Mouse (Mus musculus) G1E (cell line): ENCODE measurements around the gene Ifna16. TPM values are rescaled to one million over a fixed set of nuclear protein-coding genes. Genes with fewer than 3 reads are reported as not detected.

ENCODE experiments used
- ATAC-seq: 2 replicates; pipeline ENCODE4 v1.8.0; 2016; ENCODE audit warnings: mild to moderate bottlenecking; ENCODE audit not compliant: insufficient number of reproducible peaks, poor library complexity, low FRiP score, severe bottlenecking; ENCODE audit errors: extremely low read depth
- DNase-seq: peaks from one replicate; pipeline ENCODE4 v3.0.0; 2012; ENCODE audit warnings: low spot score
- H3K27me3 ChIP-seq: 2 replicates; pipeline ENCODE4 v1.6.1; 2012; ENCODE audit warnings: mild to moderate bottlenecking, low read length, inconsistent platforms; ENCODE audit not compliant: insufficient read depth
- H3K36me3 ChIP-seq: replicated peaks from 2 replicates; pipeline ENCODE3; 2012; ENCODE audit warnings: mild to moderate bottlenecking, inconsistent platforms
- H3K4me1 ChIP-seq: 2 replicates; pipeline ENCODE4 v1.6.1; 2012; ENCODE audit warnings: low read depth, low read length, inconsistent platforms, mixed read lengths; ENCODE audit not compliant: insufficient read depth
- H3K4me3 ChIP-seq: 2 replicates; pipeline ENCODE4 v1.5.1; 2012; ENCODE audit warnings: low read depth, mild to moderate bottlenecking, inconsistent platforms, low read length, moderate library complexity, mixed read lengths
- H3K9me3 ChIP-seq: replicated peaks from 2 replicates; pipeline ENCODE4 v1.6.1; 2012; ENCODE audit warnings: inconsistent platforms
- CTCF ChIP-seq: IDR thresholded peaks from 2 replicates; pipeline ENCODE4 v1.5.1; 2012; ENCODE audit warnings: low read depth, low read length, inconsistent platforms, mixed read lengths
- GATA1 ChIP-seq: IDR thresholded peaks from 2 replicates; pipeline ENCODE4 v1.6.1; 2012; ENCODE audit warnings: borderline replicate concordance, low read length, inconsistent platforms, mixed read lengths
- GATA2 ChIP-seq: IDR thresholded peaks from 2 replicates; pipeline ENCODE4 v1.6.1; 2012; ENCODE audit warnings: low read depth, low read length, inconsistent platforms, borderline replicate concordance
- POLR2AphosphoS5 ChIP-seq: IDR thresholded peaks from 2 replicates; pipeline ENCODE4 v1.6.1; 2012; ENCODE audit warnings: low read depth, low read length, inconsistent platforms; ENCODE audit not compliant: insufficient replicate concordance
- TAL1 ChIP-seq: conservative IDR thresholded peaks from 2 replicates; pipeline ENCODE4 v1.6.1; 2012; ENCODE audit warnings: low read depth, low read length, inconsistent platforms, mixed read lengths
- polyA plus RNA-seq: library from polyadenylated mRNA; stranded (reverse); fragments of >175 nt; gene quantifications from 2 replicates; pipeline ENCODE4 v1.2.3, GENCODE M21; 2012
- total RNA-seq, 2 experiments: library from RNA; stranded (forward) in 1 of 2; stranded (reverse) in 1 of 2; fragments of 200-1000 nt in 1 of 2; fragments of >200 nt in 1 of 2; fragmentation: Nextera tagmentation in 1 of 2; gene quantifications; 2 replicates each; pipeline ENCODE4 v1.2.3; 2014 to 2017

The Ifna16 gene
- total and polyA plus RNA-seq, 3 experiments = not detected

DNA sequence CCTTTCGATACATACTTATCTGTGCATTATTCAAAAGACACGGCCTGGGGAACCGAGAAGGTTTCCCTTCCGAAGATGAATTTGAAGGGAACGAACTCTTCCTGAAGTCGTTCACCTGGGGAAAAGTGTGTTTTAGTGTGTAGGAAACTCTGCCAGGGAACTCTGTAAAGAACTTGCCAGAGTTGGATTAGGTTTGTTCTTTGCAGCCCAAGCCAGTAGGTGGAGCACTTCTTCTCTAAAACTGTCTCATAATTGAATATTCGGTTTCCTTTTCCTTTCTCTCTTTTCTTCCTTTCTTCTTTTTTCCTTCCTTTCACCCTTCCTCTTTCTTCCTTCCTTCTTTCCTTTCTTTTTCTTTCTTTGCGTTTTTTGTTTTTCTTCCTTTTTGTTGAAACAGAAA, 3.6 kb upstream of the Ifna16 start:
- no peak for DNase-seq
- Histone ChIP-seq H3K36me3 (no peaks in the 10 kb centered on the region), H3K4me3 (no peak overlapping the region), H3K4me1 (no peaks in the 10 kb centered on the region), H3K9me3 (no peaks in the 10 kb centered on the region), H3K27me3 (no peaks in the 10 kb centered on the region)
- ATAC-seq = no peak
- TF ChIP-seq GATA1 (no peak), GATA2 (no peak), POLR2AphosphoS5 (no peak), TAL1 (no peak), CTCF (no peak)

DNA sequence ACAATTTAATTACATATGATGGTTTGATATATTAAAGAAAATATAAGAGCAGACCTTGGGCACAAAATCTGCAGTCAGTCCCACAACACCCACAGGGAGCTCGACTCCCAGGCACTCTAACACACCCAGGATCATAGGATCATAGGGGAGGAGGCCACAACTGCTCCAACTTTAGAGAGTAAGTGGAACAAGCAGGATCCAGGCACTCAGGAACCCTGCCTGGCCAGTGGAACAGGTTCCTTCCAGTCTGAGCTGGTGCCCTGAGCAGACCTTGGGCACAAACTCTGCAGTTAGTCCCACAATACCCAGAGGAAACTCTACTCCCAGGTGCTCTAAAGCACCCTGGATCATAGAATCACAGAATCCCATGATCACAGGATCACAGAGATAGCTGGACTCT, 21.3 kb downstream of the Ifna16 start:
- Histone ChIP-seq H3K36me3 (no peaks in the 10 kb centered on the region), H3K27me3 (no peaks in the 10 kb centered on the region), H3K9me3 (no peaks in the 10 kb centered on the region), H3K4me3 (no peak overlapping the region), H3K4me1 (no peaks in the 10 kb centered on the region)
- DNase-seq (no peak), ATAC-seq (no peak)
- no peak for TF ChIP-seq TAL1
- no peak for TF ChIP-seq CTCF
- TF ChIP-seq POLR2AphosphoS5 = no peak
- TF ChIP-seq GATA1 = no peak
- no peak for TF ChIP-seq GATA2

DNA sequence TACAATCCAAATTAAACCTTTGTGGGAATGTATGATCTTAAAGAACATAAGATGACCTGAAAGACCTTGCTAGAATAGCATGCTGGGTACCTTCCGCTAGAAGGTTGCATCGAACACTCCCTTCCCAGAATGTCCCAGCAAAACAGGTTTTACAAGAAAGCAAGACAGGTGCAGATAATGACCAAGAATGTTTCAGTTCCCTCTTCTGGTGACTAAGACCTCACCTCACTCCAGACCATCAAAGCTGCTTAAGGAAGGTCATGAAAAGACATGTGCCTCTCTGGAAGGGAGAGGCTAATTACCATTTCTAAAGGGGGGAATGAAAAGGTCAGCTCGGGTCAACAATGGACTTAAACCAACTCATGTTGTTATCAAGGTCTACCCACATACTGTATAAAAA, 23.1 kb downstream of the Ifna16 start:
- no peak overlapping the region for H3K4me3 ChIP-seq
- no peaks in the 10 kb centered on the region for H3K36me3 ChIP-seq
- ATAC-seq (no peak), DNase-seq (no peak)
- H3K9me3 ChIP-seq = no peaks in the 10 kb centered on the region
- no peaks in the 10 kb centered on the region for H3K4me1 ChIP-seq
- no peak for TF ChIP-seq GATA1
- TF ChIP-seq POLR2AphosphoS5 = no peak
- no peak for TF ChIP-seq TAL1
- TF ChIP-seq GATA2 = no peak
- no peak for TF ChIP-seq CTCF
- no peaks in the 10 kb centered on the region for H3K27me3 ChIP-seq

DNA sequence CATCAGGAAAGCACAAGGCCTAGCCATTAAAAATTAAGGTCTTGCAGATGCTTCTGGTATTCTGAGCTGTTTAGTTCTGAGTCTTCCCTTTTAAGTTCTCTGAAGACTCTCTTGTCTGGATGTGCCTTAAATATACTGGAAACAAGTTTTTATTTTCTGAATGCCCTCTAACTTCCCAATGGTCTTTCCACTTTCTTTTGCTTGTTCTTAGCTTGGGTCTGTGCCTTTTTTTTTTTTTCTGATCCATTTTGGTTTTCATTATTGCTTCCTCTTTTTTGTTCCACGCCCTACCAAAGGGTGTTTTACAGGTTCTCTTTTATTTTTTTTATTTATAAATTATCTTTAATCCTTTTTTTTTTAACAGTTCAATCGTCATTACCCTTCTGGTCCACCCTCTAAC, 32.4 kb downstream of the Ifna16 start, which contains the start of gene Ifna13:
Gene Ifna13, minus strand, starts transcription at position 101 of the 400 bp plus-strand sequence.
- Histone ChIP-seq H3K4me1 (peaks cover 4% of the 10 kb centered on the region; the same call in 1 of the 2 replicates), H3K36me3 (no peaks in the 10 kb centered on the region), H3K9me3 (no peaks in the 10 kb centered on the region), H3K27me3 (no peaks in the 10 kb centered on the region), H3K4me3 (no peak within 1 kb of the TSS)
- TF ChIP-seq POLR2AphosphoS5 (no peak), CTCF (no peak), TAL1 (no peak), GATA1 (no peak), GATA2 (no peak)
- DNase-seq (no peak), ATAC-seq (no peak)

GRCm38 (mm10) chr4:88642526-88642925, 34.2 kb downstream of the Ifna16 start:
- no peak for TF ChIP-seq POLR2AphosphoS5
- TF ChIP-seq TAL1 = no peak
- Histone ChIP-seq H3K4me1 (peaks cover 4% of the 10 kb centered on the region; the same call in 1 of the 2 replicates), H3K27me3 (no peaks in the 10 kb centered on the region), H3K9me3 (no peaks in the 10 kb centered on the region), H3K4me3 (no peak overlapping the region), H3K36me3 (no peaks in the 10 kb centered on the region)
- DNase-seq (no peak), ATAC-seq (no peak)

DNA sequence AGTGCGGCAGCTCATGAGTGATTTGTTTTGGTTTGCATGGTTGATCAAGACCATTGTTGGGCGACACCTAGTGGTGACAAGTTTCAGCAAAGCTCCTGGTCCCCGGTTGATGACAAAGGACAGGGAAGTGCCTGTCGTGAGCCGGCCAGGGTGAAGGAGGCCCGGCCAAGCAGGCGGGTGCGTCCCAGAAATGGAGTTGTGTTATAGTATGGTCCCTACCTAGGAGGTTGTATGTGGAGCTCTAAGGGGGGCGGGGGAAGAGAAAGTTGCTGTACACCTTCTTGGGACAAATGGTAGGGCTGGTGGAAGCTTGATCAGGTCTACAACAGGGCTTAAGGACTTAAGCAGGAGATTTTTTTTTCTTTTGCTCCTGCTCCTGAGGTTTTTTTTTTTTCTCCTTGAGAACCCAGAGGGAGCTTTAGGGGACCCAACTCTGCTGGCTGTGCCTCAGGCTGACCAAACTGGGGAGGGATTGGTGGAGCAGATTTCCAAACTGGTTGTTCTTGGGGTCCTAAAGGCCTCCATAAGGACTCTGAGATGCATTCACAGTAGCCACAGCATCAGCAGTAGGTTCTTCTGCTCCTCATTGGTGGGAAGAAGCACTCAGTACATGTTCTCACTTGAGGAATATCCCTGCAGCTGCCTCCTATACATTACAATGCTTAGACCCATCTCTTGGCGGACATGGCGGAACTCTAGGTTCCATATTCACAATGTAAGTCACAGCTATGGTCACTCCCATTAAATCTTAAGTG, 35.5 kb downstream of the Ifna16 start:
- Histone ChIP-seq H3K4me1 (peaks cover 4% of the 10 kb centered on the region; the same call in 1 of the 2 replicates), H3K27me3 (no peaks in the 10 kb centered on the region), H3K4me3 (no peak overlapping the region), H3K9me3 (no peaks in the 10 kb centered on the region), H3K36me3 (no peaks in the 10 kb centered on the region)
- ATAC-seq = peak; percentile 100
- TF ChIP-seq GATA1 (no peak), POLR2AphosphoS5 (no peak), CTCF (no peak), TAL1 (no peak), GATA2 (no peak)
- peak; percentile 52 for DNase-seq

DNA sequence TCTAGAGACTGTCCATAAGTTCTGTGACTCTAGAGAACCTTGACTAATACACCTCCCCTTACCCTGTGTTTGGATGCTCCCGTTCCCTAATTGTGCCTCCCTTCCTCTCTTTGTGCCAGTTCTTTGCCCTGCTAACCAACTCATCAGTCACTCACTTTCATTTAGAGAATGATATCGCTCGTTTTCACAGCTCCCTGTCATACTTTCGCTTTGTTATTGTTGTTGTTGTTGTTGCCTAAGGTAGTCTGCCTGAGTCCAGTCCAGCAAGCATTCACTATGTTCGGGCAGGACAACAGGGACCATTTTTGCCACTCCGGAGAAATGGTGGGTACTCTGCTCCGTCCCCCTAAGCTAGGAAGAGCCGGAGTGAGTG, 36.0 kb downstream of the Ifna16 start:
- Histone ChIP-seq H3K36me3 (no peaks in the 10 kb centered on the region), H3K9me3 (no peaks in the 10 kb centered on the region), H3K4me3 (no peak overlapping the region), H3K27me3 (no peaks in the 10 kb centered on the region), H3K4me1 (peaks cover 4% of the 10 kb centered on the region; the same call in 1 of the 2 replicates)
- DNase-seq (no peak), ATAC-seq (no peak)
- TF ChIP-seq CTCF = no peak
